Comparison of ENCODE assay signal across 8 mouse cellular contexts in the genomic region with DNA sequence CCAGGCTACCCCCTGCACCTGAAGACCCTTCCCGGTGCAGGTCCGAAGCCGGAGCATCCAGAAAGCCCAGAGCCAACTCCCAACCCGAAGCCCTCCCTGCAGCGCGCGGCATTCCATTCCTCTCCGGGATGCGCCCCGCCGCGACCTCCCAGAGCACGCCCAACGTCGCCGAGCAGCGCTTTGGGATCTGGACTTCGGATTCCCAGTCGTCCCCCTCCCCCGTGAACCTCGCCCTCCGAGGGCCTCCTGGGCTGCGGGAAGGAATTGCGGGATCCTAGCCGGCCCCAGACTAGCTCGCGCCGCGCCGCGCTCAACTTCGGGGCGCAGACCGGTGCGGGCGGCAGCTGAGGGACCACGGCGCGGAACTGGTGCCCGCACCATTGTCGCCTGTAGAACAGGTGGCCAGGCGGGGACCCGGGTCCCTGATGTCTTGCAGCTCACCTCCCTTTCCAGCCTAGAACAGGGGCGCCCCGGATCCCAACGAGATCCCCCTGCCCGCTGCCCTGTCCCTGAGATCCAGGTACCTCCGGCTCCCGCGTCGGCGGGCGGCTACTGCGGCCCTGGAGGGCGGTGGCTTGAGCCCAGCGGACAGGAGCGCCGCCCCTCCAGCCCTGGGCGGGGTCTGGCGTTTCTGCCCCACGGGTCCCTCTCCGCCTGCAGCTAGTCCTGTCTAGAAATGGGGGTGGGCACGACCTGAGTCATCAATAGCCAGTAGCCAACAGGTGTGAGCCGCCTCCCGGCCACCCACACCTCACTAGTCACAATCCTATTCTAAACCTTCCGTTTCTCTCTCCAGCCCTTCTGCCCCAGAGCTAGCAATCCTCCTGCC. TPM values are rescaled to one million over a fixed set of nuclear protein-coding genes. Genes with fewer than 3 reads are reported as not detected.
DNase-seq lines count a peak whose midpoint lies in the region; ATAC-seq and TF ChIP-seq lines count a peak whose summit lies in the region.

A4galt (minus strand) TSS at position 599 of the 829 bp plus-strand sequence.

- no peak for ATAC-seq in forebrain, embryonic 14.5 days
- ATAC-seq in midbrain, embryonic 14.5 days (ENCODE audit: low FRiP score, low TSS enrichment) = no peak

- WGBS in forebrain, embryonic 14.5 days = 2% methylated on average over 63 of the region's 66 CpGs
- WGBS in limb, embryonic 10.5 days = 2% methylated on average over 66 of the region's 66 CpGs
- WGBS in midbrain, embryonic 14.5 days = 2% methylated on average over 66 of the region's 66 CpGs

- no peak for TF ChIP-seq CTCF in left cerebral cortex, adult 2 months (IDR thresholded peaks at IDR 0.05)

- peaks cover 26% of the 10 kb centered on the region for H3K27me3 ChIP-seq in forebrain, embryonic 14.5 days (replicated peaks; ENCODE audit: control insufficient read depth, insufficient read depth, low read length)
- peaks cover 58% of the 10 kb centered on the region for H3K27me3 ChIP-seq in limb, embryonic 10.5 days (ENCODE audit: low read depth, poor library complexity, severe bottlenecking)
- H3K27me3 ChIP-seq in midbrain, embryonic 14.5 days (ENCODE audit: control insufficient read depth, insufficient read depth, low read length) = peaks cover 27% of the 10 kb centered on the region

- 0 out of 2 replicates have a peak, but pooled peaks cover 4% of the 10 kb centered on the region for H3K4me1 ChIP-seq in forebrain, embryonic 14.5 days (ENCODE audit: control insufficient read depth, insufficient read depth, low read length)
- peaks cover 13% of the 10 kb centered on the region for H3K4me1 ChIP-seq in limb, embryonic 10.5 days
- H3K4me1 ChIP-seq in midbrain, embryonic 14.5 days (ENCODE audit: control insufficient read depth, insufficient read depth, low read length) = no peaks in the 10 kb centered on the region

- intact Hi-C loops in left cerebral cortex, adult 2 months (cut with DNase I) = no loop called here
- intact Hi-C loops in heart, postnatal 36 days (cut with DNase I) = loop anchor here (2.0 kb wide), 1 partner anchor 41 kb away; no protein-coding TSS in a partner anchor

- H3K9ac ChIP-seq in forebrain, embryonic 14.5 days (ENCODE audit: low read length) = peak within 1 kb of the TSS; percentile 52; the same call in 1 of the 2 replicates
- peak within 1 kb of the TSS; percentile 45 for H3K9ac ChIP-seq in midbrain, embryonic 14.5 days (replicated peaks; ENCODE audit: low read length)

- H3K4me3 ChIP-seq in left cerebral cortex, adult 2 months = peak within 1 kb of the TSS; percentile 57
- peak within 1 kb of the TSS; percentile 36 for H3K4me3 ChIP-seq in forebrain, embryonic 14.5 days (ENCODE audit: low read depth, low read length)
- H3K4me3 ChIP-seq in limb, embryonic 10.5 days = peak within 1 kb of the TSS; percentile 63
- H3K4me3 ChIP-seq in midbrain, embryonic 14.5 days (replicated peaks; ENCODE audit: low read depth, low read length) = peak within 1 kb of the TSS; percentile 38

- H3K36me3 ChIP-seq in forebrain, embryonic 14.5 days (ENCODE audit: control insufficient read depth, insufficient read depth, low read length) = no peaks in the 10 kb centered on the region
- H3K36me3 ChIP-seq in limb, embryonic 10.5 days = no peaks in the 10 kb centered on the region
- H3K36me3 ChIP-seq in midbrain, embryonic 14.5 days (ENCODE audit: control insufficient read depth, insufficient read depth, low read length) = no peaks in the 10 kb centered on the region

- peak; percentile 20 to 25 for DNase-seq in left cerebral cortex, adult 2 months (ENCODE audit: extremely low spot score in 1 of 2, low spot score in 2 of 2)
- no peak for DNase-seq in left cerebral cortex, adult 8-10 months (ENCODE audit: low spot score in 2 of 2)
- DNase-seq in forebrain, embryonic 14.5 days (ENCODE audit: low spot score) = no peak
- peak; percentile 71 to 74 for DNase-seq in heart, postnatal 36 days
- DNase-seq in limb, embryonic 10.5 days (ENCODE audit: low spot score) = peak; percentile 70
- peak; percentile 39 for DNase-seq in midbrain, embryonic 14.5 days
- DNase-seq in urinary bladder, postnatal 36 days (ENCODE audit: low spot score in 2 of 2) = peak; percentile 67 to 70
- DNase-seq in spleen, postnatal 4 days (ENCODE audit: low spot score in 2 of 2) = no peak

- peak within 1 kb of the TSS; percentile 71 for H3K4me2 ChIP-seq in forebrain, embryonic 14.5 days (ENCODE audit: low read length)
- peak within 1 kb of the TSS; percentile 72 for H3K4me2 ChIP-seq in midbrain, embryonic 14.5 days (ENCODE audit: low read length)

- no peaks in the 10 kb centered on the region for H3K9me3 ChIP-seq in forebrain, embryonic 14.5 days (replicated peaks; ENCODE audit: control insufficient read depth, low read length)
- H3K9me3 ChIP-seq in limb, embryonic 10.5 days (replicated peaks) = no peaks in the 10 kb centered on the region
- H3K9me3 ChIP-seq in midbrain, embryonic 14.5 days (ENCODE audit: control insufficient read depth, low read length) = no peaks in the 10 kb centered on the region

- H3K27ac ChIP-seq in left cerebral cortex, adult 2 months = peak within 1 kb of the TSS; percentile 74
- no peak within 1 kb of the TSS for H3K27ac ChIP-seq in forebrain, embryonic 14.5 days (ENCODE audit: low read depth, low read length)
- peak within 1 kb of the TSS; percentile 46; the same call in 1 of the 2 replicates for H3K27ac ChIP-seq in limb, embryonic 10.5 days
- no peak within 1 kb of the TSS for H3K27ac ChIP-seq in midbrain, embryonic 14.5 days (replicated peaks; ENCODE audit: low read depth, low read length)

RNA-seq across cellular contexts. Expression of gene A4galt, which starts in this region (rescaled TPM):
- total RNA-seq in left cerebral cortex, adult 2 months (2021) = 1 to 10 TPM; 1.9 to 4.5 TPM
- total RNA-seq in left cerebral cortex, adult 8-10 months (2022) = 1 to 10 TPM; 3.2 to 5.9 (median 5.4) TPM
- polyA plus RNA-seq in forebrain, embryonic 14.5 days (2014; fragmentation: Nextera tagmentation; extraction: Ambion mirVana) = 1.5 and 2.3 TPM in 2 replicates
- total RNA-seq in heart, postnatal 36 days (2021) = 1 to 10 TPM; 3.4 to 8.3 TPM
- not detected in 2 replicates for polyA plus RNA-seq in limb, embryonic 10.5 days (2016; fragmentation: Nextera tagmentation; extraction: Ambion mirVana)
- polyA plus RNA-seq in midbrain, embryonic 14.5 days (2014; fragmentation: Nextera tagmentation; extraction: Ambion mirVana) = 0.77 and 2.6 TPM in 2 replicates

Comparison
In these comparisons a context has a peak if more than half of its experiments do, and no peak if none do; other contexts are left out.
1. DNase-seq: peak in left cerebral cortex, adult 2 months (2 of 2), heart, postnatal 36 days (2 of 2), midbrain, embryonic 14.5 days (single experiment) and urinary bladder, postnatal 36 days (2 of 2); none in left cerebral cortex, adult 8-10 months (0 of 2), forebrain, embryonic 14.5 days (single experiment) and spleen, postnatal 4 days (0 of 2).
2. Peak in DNase-seq, H3K4me3 ChIP-seq and H3K27ac ChIP-seq in limb, embryonic 10.5 days; RNA of the gene not detected or under 1 TPM.
3. Peak in every context shown above with its lines, with median percentiles within 50 percentile points of each other: H3K4me3 ChIP-seq.